Mouse (Mus musculus) G1E (cell line): ENCODE results near the gene Lsg1. TPM values are rescaled to one million over a fixed set of nuclear protein-coding genes. Genes with fewer than 3 reads are reported as not detected.
A peak's percentile ranks its signal among the peaks of the same experiment; 100 is the strongest.

Experiments used
- ATAC-seq: 2 replicates; pipeline ENCODE4 v1.8.0; 2016; ENCODE audit warnings: mild to moderate bottlenecking; ENCODE audit not compliant: insufficient number of reproducible peaks, poor library complexity, low FRiP score, severe bottlenecking; ENCODE audit errors: extremely low read depth
- DNase-seq: peaks from one replicate; pipeline ENCODE4 v3.0.0; 2012; ENCODE audit warnings: low spot score
- H3K27me3 ChIP-seq: 2 replicates; pipeline ENCODE4 v1.6.1; 2012; ENCODE audit warnings: mild to moderate bottlenecking, low read length, inconsistent platforms; ENCODE audit not compliant: insufficient read depth
- H3K36me3 ChIP-seq: replicated peaks from 2 replicates; pipeline ENCODE3; 2012; ENCODE audit warnings: mild to moderate bottlenecking, inconsistent platforms
- H3K4me1 ChIP-seq: 2 replicates; pipeline ENCODE4 v1.6.1; 2012; ENCODE audit warnings: low read depth, low read length, inconsistent platforms, mixed read lengths; ENCODE audit not compliant: insufficient read depth
- H3K4me3 ChIP-seq: 2 replicates; pipeline ENCODE4 v1.5.1; 2012; ENCODE audit warnings: low read depth, mild to moderate bottlenecking, inconsistent platforms, low read length, moderate library complexity, mixed read lengths
- H3K9me3 ChIP-seq: replicated peaks from 2 replicates; pipeline ENCODE4 v1.6.1; 2012; ENCODE audit warnings: inconsistent platforms
- CTCF ChIP-seq: IDR thresholded peaks from 2 replicates; pipeline ENCODE4 v1.5.1; 2012; ENCODE audit warnings: low read depth, low read length, inconsistent platforms, mixed read lengths
- GATA1 ChIP-seq: IDR thresholded peaks from 2 replicates; pipeline ENCODE4 v1.6.1; 2012; ENCODE audit warnings: borderline replicate concordance, low read length, inconsistent platforms, mixed read lengths
- GATA2 ChIP-seq: IDR thresholded peaks from 2 replicates; pipeline ENCODE4 v1.6.1; 2012; ENCODE audit warnings: low read depth, low read length, inconsistent platforms, borderline replicate concordance
- POLR2AphosphoS5 ChIP-seq: IDR thresholded peaks from 2 replicates; pipeline ENCODE4 v1.6.1; 2012; ENCODE audit warnings: low read depth, low read length, inconsistent platforms; ENCODE audit not compliant: insufficient replicate concordance
- TAL1 ChIP-seq: conservative IDR thresholded peaks from 2 replicates; pipeline ENCODE4 v1.6.1; 2012; ENCODE audit warnings: low read depth, low read length, inconsistent platforms, mixed read lengths
- polyA plus RNA-seq: library from polyadenylated mRNA; stranded (reverse); fragments of >175 nt; gene quantifications from 2 replicates; pipeline ENCODE4 v1.2.3, GENCODE M21; 2012
- total RNA-seq, 2 experiments: library from RNA; stranded (forward) in 1 of 2; stranded (reverse) in 1 of 2; fragments of 200-1000 nt in 1 of 2; fragments of >200 nt in 1 of 2; fragmentation: Nextera tagmentation in 1 of 2; gene quantifications; 2 replicates each; pipeline ENCODE4 v1.2.3; 2014 to 2017

Lsg1 gene
- total and polyA plus RNA-seq, 3 experiments: 11.0 to 65.7 (median 59.5) TPM

GRCm38 (mm10) chr16:30601046-30601832 lies 13.8 kb upstream of the Lsg1 start:
- DNase-seq (no peak), ATAC-seq (no peak)
- Histone ChIP-seq H3K4me3 (0 out of 2 replicates have a peak overlapping the region, but pooled peaks have one; percentile 22), H3K9me3 (peaks cover 3% of the 10 kb centered on the region; the same call in 1 of the 2 replicates), H3K4me1 (peaks cover 18% of the 10 kb centered on the region), H3K36me3 (no peaks in the 10 kb centered on the region), H3K27me3 (peaks cover 68% of the 10 kb centered on the region)
- TF ChIP-seq TAL1 (no peak), GATA2 (no peak), CTCF (no peak), GATA1 (no peak), POLR2AphosphoS5 (no peak)

GRCm38 (mm10) chr16:30600431-30601045 lies 13.1 kb upstream of the Lsg1 start:
- TF ChIP-seq POLR2AphosphoS5: no peak
- TF ChIP-seq GATA2: no peak
- TF ChIP-seq GATA1: no peak
- no peak for TF ChIP-seq CTCF
- no peak for TF ChIP-seq TAL1

GRCm38 (mm10) chr16:30599491-30600268 lies 12.3 kb upstream of the Lsg1 start, which contains the start of gene Fam43a:
TSS of gene Fam43a (plus strand) at chr16:30599723.
- 0 out of 2 replicates have a peak within 1 kb of the TSS, but pooled peaks have one; percentile 22 for H3K4me3 ChIP-seq
- DNase-seq: no peak
- H3K27me3 ChIP-seq: peaks cover 74% of the 10 kb centered on the region
- TF ChIP-seq GATA1: no peak
- no peak for TF ChIP-seq TAL1
- no peak for TF ChIP-seq POLR2AphosphoS5
- TF ChIP-seq CTCF: no peak
- no peak for TF ChIP-seq GATA2
- no peaks in the 10 kb centered on the region for H3K36me3 ChIP-seq
- no peak for ATAC-seq
- H3K4me1 ChIP-seq: peaks cover 18% of the 10 kb centered on the region
- H3K9me3 ChIP-seq: peaks cover 3% of the 10 kb centered on the region; the same call in 1 of the 2 replicates

More at GRCm38 (mm10) chr16:30600431-30601045, 13.1 kb upstream of the Lsg1 start:
- Histone ChIP-seq H3K36me3 (no peaks in the 10 kb centered on the region), H3K4me3 (0 out of 2 replicates have a peak overlapping the region, but pooled peaks have one; percentile 22), H3K4me1 (peaks cover 18% of the 10 kb centered on the region), H3K9me3 (peaks cover 3% of the 10 kb centered on the region; the same call in 1 of the 2 replicates), H3K27me3 (peaks cover 70% of the 10 kb centered on the region)
- peak; percentile 38 for DNase-seq
- ATAC-seq: no peak

DNA sequence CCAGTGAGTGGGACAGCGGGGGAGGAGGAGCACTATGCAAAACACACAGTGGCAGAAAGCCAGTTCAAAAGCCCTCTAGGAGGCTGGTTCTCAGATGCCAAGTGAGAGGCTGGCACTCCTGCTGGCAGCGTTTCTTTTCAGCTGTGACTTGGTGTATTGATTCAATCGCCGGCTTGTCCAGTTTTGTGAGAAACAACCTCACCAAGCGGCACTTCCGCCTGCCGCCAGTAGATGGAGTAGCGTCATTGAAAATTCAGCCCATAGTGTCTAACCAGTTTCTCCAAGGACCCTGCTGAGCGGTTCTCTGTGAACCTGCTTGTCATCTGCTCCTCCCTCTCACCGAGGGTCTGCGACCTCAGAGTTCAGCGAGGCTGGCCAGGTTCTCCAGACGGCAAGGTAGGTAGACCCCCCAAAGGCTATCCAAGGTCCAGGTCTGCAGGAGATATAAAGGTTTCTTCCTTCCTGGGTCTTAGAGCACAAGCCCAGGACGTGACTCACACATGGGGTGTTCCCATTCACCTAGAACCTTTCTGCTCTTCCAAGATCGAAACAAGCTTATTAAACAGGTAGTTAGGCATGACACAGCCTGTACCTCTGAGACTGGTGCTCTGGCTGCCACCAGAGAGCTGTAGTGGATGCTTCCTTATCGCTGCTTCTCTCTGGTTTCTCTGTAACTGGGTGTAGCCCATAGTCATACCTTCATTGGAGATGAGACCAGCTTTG lies 9.7 kb upstream of the Lsg1 start:
- Histone ChIP-seq H3K4me1 (peaks cover 24% of the 10 kb centered on the region), H3K36me3 (no peaks in the 10 kb centered on the region), H3K27me3 (peaks cover 67% of the 10 kb centered on the region), H3K9me3 (peaks cover 3% of the 10 kb centered on the region; the same call in 1 of the 2 replicates), H3K4me3 (no peak overlapping the region)
- peak; percentile 38 for DNase-seq
- TF ChIP-seq CTCF (peak; percentile 90), GATA2 (no peak)
- ATAC-seq: no peak

DNA sequence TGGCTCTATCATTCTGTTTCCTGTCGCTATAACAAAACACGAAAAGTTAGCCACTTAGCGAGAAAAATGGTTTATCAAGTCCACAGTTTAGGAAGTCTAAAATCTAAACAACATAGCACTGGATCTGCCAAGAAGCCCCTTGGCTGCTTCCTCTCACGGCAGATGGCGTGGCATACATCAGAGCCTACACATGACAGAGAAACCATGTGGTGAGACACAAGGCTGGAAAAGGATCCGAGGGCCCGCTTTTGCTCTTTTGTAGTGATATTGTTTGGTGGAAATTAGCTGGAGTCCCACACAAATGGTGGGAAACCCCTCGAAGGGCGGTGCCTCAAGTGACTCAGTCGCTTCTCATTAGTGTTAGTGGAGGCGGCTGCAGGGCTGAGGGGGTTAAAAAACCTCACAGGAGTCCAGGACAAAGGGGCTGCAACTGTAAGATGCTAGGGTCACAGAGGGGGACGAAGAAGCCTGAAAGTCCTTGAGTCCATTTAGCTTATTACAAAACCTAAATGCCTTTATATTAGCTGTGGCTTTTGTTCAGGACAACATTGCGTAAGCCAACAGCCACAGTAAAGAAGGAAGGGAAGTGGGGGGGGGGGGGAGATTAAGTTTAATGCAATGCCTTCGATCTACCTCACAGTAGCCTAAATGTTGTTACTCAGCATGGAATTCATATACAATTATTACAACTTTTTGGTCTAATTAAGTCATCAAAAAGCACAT lies 8.6 kb upstream of the Lsg1 start:
- TF ChIP-seq POLR2AphosphoS5 (no peak), CTCF (no peak), GATA2 (no peak), GATA1 (no peak), TAL1 (no peak)
- ATAC-seq (no peak), DNase-seq (no peak)
- H3K27me3 ChIP-seq: peaks cover 56% of the 10 kb centered on the region
- peaks cover 3% of the 10 kb centered on the region; the same call in 1 of the 2 replicates for H3K9me3 ChIP-seq
- no peak overlapping the region for H3K4me3 ChIP-seq
- H3K4me1 ChIP-seq: peaks cover 22% of the 10 kb centered on the region
- no peaks in the 10 kb centered on the region for H3K36me3 ChIP-seq
